Mouse (Mus musculus) lung, postnatal 0 days (tissue): ENCODE results near the gene Ap3d1. TPM values are rescaled to one million over a fixed set of nuclear protein-coding genes. Genes with fewer than 3 reads are reported as not detected.
A peak's percentile ranks its signal among the peaks of the same experiment; 100 is the strongest.

Experiments used
- ATAC-seq: fragments of 200-750 bp; cut with Nextera tagmentation; 2 replicates; pipeline ENCODE4 v1.8.0; 2017; ENCODE audit warnings: moderate library complexity
- DNase-seq: peaks from one replicate; pipeline ENCODE4 v3.0.0-alpha.2; 2016; ENCODE audit warnings: low spot score
- H3K27ac ChIP-seq: fragments of 300-500 bp; sonication (generic); 2 replicates; pipeline ENCODE4 v1.5.1; 2014; ENCODE audit warnings: antibody characterized with exemption, mild to moderate bottlenecking, low read length, mixed read lengths
- H3K27me3 ChIP-seq: fragments of 300-500 bp; sonication (generic); replicated peaks from 2 replicates; pipeline ENCODE4 v1.6.1; 2014; ENCODE audit warnings: low read length, mixed read lengths; ENCODE audit not compliant: insufficient read depth
- H3K36me3 ChIP-seq: fragments of 300-500 bp; sonication (generic); 2 replicates; pipeline ENCODE4 v1.6.1; 2014; ENCODE audit warnings: low read length, mixed read lengths; ENCODE audit not compliant: insufficient read depth
- H3K4me1 ChIP-seq: fragments of 300-500 bp; sonication (generic); 2 replicates; pipeline ENCODE4 v1.6.1; 2014; ENCODE audit warnings: antibody characterized with exemption, low read depth, low read length, mixed read lengths; ENCODE audit not compliant: insufficient read depth
- H3K4me2 ChIP-seq: fragments of 300-500 bp; sonication (generic); replicated peaks from 2 replicates; pipeline ENCODE4 v1.6.1; 2014; ENCODE audit warnings: low read depth, mild to moderate bottlenecking, low read length, moderate library complexity, mixed read lengths
- H3K4me3 ChIP-seq: fragments of 300-500 bp; sonication (generic); 2 replicates; pipeline ENCODE4 v1.5.1; 2014; ENCODE audit warnings: low read depth, low read length
- H3K9ac ChIP-seq: fragments of 300-500 bp; sonication (generic); replicated peaks from 2 replicates; pipeline ENCODE4 v1.6.1; 2014; ENCODE audit warnings: low read depth, mild to moderate bottlenecking
- H3K9me3 ChIP-seq: fragments of 300-500 bp; sonication (generic); 2 replicates; pipeline ENCODE4 v1.6.1; 2016; ENCODE audit warnings: low read length, mixed read lengths
- CTCF ChIP-seq: IDR thresholded peaks from 2 replicates; pipeline ENCODE4 v1.5.1; 2016; ENCODE audit warnings: antibody characterized with exemption, mild to moderate bottlenecking
- EP300 ChIP-seq: IDR thresholded peaks from 2 replicates; pipeline ENCODE4 v1.6.1; 2016; ENCODE audit warnings: antibody characterized with exemption, mild to moderate bottlenecking, control low read depth
- WGBS: fragments of 180-500 bp; shearing (Covaris S2); extraction: QIAGEN DNeasy Blood & Tissue Kit; methylation state at CpG from one replicate; pipeline ENCODE4 v1.1.7; 2014; 5-methylcytosine and 5-hydroxymethylcytosine counted together
- polyA plus RNA-seq: library from polyadenylated mRNA; unstranded; fragments of >200 nt; fragmentation: Nextera tagmentation; extraction: Ambion mirVana; gene quantifications from 2 replicates; pipeline ENCODE4 v1.2.1, GENCODE M21; 2015

Ap3d1 gene
- polyA plus RNA-seq, 1 experiment from 2014 or later: 49.3 TPM

DNA sequence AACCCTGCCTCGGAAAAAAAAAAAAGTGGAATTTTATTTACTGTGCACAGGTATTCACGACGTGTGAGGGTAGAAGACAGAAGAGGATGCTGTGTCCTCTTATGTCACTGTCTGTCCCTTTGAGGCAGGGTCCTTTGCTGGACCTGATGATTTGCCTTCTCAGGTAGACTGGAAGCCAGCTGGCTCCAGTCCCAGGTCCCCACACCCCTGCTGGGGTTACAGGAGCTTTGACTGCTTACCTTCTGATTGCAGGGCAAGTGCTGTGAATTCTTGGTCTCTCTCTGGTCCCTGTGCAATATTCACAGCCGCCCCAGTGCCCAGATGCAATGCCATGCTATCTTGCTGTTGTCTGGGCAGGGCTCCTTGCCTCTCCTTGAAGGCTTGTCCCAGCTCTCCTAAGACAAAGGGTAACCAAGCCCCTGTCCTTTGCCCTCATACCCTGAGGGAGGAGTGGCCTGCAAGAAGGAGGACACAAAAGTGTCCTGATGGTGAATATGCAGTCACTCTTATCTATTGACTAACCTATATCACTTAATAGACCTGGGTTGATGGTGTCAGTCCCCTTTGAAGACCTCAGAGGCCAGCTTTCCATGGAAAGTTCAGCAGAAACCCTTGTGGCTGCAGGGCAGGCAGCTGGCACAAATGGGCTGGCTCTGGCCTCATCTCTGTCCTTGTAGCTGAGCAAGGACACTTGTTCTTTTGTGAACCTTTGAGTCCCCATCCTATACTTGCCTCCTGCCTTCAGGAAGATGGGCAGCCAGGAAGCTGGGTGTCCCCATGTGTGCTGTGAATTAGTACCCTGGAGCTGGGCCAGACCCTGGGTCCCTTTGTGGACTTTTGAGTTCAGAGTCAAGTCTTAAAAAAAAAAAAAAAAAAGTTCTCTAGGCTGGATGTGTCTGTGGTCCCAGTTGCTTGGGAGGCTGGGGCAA, 18.8 kb upstream of the Ap3d1 start:
- Histone ChIP-seq H3K4me1 (peaks cover 13% of the 10 kb centered on the region), H3K4me3 (no peak overlapping the region), H3K4me2 (no peak overlapping the region), H3K27me3 (no peaks in the 10 kb centered on the region), H3K27ac (no peak overlapping the region), H3K36me3 (no peaks in the 10 kb centered on the region), H3K9me3 (no peaks in the 10 kb centered on the region), H3K9ac (no peak overlapping the region)
- DNase-seq (no peak), ATAC-seq (no peak)
- TF ChIP-seq EP300 (no peak), CTCF (no peak)
- WGBS: 68% methylated on average over 4 of the region's 4 CpGs

DNA sequence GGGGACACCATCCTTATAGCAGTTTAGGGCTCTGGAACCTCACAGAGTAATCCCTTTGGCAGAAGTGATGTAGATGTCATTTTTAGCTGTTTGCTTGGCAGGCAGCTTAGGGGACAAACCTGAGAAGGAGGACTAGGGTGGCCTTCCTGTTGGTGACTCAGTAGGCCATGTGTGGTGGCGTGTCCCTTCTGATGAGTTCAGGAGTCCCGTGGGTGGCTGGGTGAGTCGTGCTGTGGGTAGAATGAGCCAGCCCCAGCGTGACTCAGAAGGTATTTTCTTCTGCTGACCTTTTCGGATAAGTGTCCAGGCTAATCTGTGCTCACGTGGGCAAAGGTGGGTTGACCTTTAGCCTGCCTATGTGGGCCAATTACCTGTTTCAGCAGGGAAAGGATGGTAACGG, 16.6 kb upstream of the Ap3d1 start:
- no peak overlapping the region for H3K9ac ChIP-seq
- no peak overlapping the region for H3K4me2 ChIP-seq
- H3K27ac ChIP-seq: no peak overlapping the region
- H3K4me1 ChIP-seq: peaks cover 15% of the 10 kb centered on the region
- DNase-seq: no peak
- no peaks in the 10 kb centered on the region for H3K27me3 ChIP-seq
- 65% methylated on average over 7 of the region's 7 CpGs for WGBS
- TF ChIP-seq EP300 (no peak), CTCF (no peak)
- H3K36me3 ChIP-seq: no peaks in the 10 kb centered on the region
- no peak for ATAC-seq
- H3K4me3 ChIP-seq: no peak overlapping the region
- no peaks in the 10 kb centered on the region for H3K9me3 ChIP-seq

- Histone ChIP-seq H3K9ac (no peak overlapping the region), H3K4me3 (no peak overlapping the region), H3K9me3 (no peaks in the 10 kb centered on the region), H3K27me3 (no peaks in the 10 kb centered on the region), H3K4me1 (peaks cover 15% of the 10 kb centered on the region), H3K27ac (no peak overlapping the region; the same call in 1 of the 2 replicates), H3K4me2 (no peak overlapping the region), H3K36me3 (no peaks in the 10 kb centered on the region)
- ATAC-seq (peak; percentile 44), DNase-seq (peak; percentile 83)
- TF ChIP-seq CTCF (peak; percentile 81), EP300 (no peak)
- 30% methylated on average over 5 of the region's 5 CpGs for WGBS
These were observed 15.7 kb upstream of the Ap3d1 start for GRCm38 (mm10) chr10:80757717-80758116.

- H3K27ac ChIP-seq: no peak overlapping the region
- H3K4me2 ChIP-seq: 0 out of 2 replicates have a peak overlapping the region, but pooled peaks have one; percentile 91
- H3K4me3 ChIP-seq: no peak overlapping the region
- peaks cover 22% of the 10 kb centered on the region for H3K4me1 ChIP-seq
- DNase-seq: no peak
- no peaks in the 10 kb centered on the region for H3K36me3 ChIP-seq
- H3K9me3 ChIP-seq: no peaks in the 10 kb centered on the region
- H3K9ac ChIP-seq: no peak overlapping the region
- TF ChIP-seq CTCF (no peak), EP300 (no peak)
- ATAC-seq: no peak
- no peaks in the 10 kb centered on the region for H3K27me3 ChIP-seq
- 43% methylated on average over 4 of the region's 4 CpGs for WGBS
These were observed 14.9 kb upstream of the Ap3d1 start for GRCm38 (mm10) chr10:80756967-80757366.

- 0 out of 2 replicates have a peak overlapping the region, but pooled peaks have one; percentile 81 for H3K9ac ChIP-seq
- no peaks in the 10 kb centered on the region for H3K27me3 ChIP-seq
- H3K9me3 ChIP-seq: no peaks in the 10 kb centered on the region
- WGBS: 47% methylated on average over 2 of the region's 2 CpGs
- peaks cover 24% of the 10 kb centered on the region for H3K4me1 ChIP-seq
- no peak overlapping the region for H3K27ac ChIP-seq
- TF ChIP-seq CTCF (no peak), EP300 (no peak)
- no peak for ATAC-seq
- peak overlapping the region; percentile 91 for H3K4me2 ChIP-seq
- no peak for DNase-seq
- H3K36me3 ChIP-seq: no peaks in the 10 kb centered on the region
- H3K4me3 ChIP-seq: 0 out of 2 replicates have a peak overlapping the region, but pooled peaks have one; percentile 97
These were observed 14.4 kb upstream of the Ap3d1 start for GRCm38 (mm10) chr10:80756509-80756908.

GRCm38 (mm10) chr10:80756099-80756498, 14.0 kb upstream of the Ap3d1 start:
- no peak for DNase-seq
- Histone ChIP-seq H3K4me1 (peaks cover 24% of the 10 kb centered on the region), H3K27ac (0 out of 2 replicates have a peak overlapping the region, but pooled peaks have one; percentile 79)

More at GRCm38 (mm10) chr10:80756099-80756498, 14.0 kb upstream of the Ap3d1 start:
- TF ChIP-seq EP300 (no peak), CTCF (peak; percentile 37)
- Histone ChIP-seq H3K27me3 (no peaks in the 10 kb centered on the region), H3K36me3 (no peaks in the 10 kb centered on the region), H3K9ac (peak overlapping the region; percentile 81), H3K9me3 (no peaks in the 10 kb centered on the region), H3K4me3 (peak overlapping the region; percentile 97), H3K4me2 (peak overlapping the region; percentile 91)
- ATAC-seq: no peak
- 19% methylated on average over 3 of the region's 3 CpGs for WGBS
